Mouse (Mus musculus) embryo, embryonic 9.5 days (tissue): ENCODE results near the gene Piezo1.

Source experiments
- DNase-seq: peaks from one replicate; pipeline ENCODE4 v3.0.0-alpha.2; 2017; ENCODE audit errors: extremely low spot score

Gene Piezo1

DNA sequence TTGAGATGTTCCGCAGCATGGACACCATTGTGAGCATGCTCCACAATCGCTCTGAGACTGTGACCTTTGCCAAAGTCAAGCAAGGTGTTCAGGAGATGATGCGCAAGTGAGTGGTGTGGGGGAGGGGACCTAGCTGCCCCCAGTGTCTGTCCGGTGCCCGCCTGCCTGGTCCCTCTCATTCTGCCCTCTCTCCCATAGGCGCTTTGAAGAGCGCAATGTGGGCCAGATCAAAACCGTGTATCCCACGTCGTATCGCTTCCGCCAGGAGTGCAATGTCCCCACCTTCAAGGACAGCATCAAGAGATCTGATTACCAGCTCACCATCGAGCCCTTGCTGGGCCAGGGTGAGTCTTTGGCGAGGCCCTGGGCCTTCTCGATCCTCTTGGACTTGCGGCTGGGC, 18.9 kb upstream of the Piezo1 start:
- no peak for DNase-seq

GRCm38 (mm10) chr8:122569329-122569728, 18.2 kb upstream of the Piezo1 start:
- no peak for DNase-seq

DNA sequence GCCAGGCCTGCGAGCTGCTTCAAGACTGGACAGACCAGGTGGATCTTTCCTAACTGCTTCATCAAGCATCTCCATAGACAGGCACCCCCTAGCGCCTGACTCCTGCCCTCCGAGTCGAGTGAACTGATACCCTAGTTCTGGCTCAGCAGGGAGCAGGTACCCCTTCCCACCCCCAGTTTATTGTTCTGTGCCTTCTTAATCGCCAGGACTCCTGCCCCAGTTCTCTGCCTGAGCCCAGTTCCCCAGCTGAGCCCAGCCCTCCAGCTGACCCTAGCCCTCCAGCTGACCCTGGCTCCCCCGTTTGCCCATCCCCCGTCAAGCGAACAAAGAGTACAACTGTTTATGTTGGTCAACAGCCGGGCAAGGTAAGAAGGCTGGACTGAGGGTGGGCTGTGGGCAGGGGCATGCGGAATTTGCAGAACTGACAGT, 17.8 kb upstream of the Piezo1 start:
- peak; percentile 55 for DNase-seq

DNA sequence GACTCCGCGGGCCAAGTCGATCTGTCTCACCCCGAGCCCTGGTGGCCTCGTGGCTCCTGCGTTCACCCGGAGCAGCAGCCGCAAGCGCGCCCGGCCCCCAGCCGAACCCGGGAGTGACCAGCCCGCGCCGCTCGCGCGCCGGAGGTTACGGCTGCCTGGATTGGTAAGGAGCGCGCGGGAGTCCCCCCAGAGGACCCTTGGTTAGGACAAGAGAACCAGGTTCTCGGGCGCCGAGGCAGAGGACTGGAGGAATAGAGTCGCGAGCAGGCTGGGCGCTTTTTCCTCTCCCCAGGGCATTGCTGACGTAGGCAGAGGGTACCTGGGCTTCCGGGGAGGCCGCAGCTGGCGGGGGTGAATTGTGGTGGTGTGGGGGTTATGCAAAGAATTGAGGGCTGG, 17.0 kb upstream of the Piezo1 start:
- DNase-seq: no peak

DNA sequence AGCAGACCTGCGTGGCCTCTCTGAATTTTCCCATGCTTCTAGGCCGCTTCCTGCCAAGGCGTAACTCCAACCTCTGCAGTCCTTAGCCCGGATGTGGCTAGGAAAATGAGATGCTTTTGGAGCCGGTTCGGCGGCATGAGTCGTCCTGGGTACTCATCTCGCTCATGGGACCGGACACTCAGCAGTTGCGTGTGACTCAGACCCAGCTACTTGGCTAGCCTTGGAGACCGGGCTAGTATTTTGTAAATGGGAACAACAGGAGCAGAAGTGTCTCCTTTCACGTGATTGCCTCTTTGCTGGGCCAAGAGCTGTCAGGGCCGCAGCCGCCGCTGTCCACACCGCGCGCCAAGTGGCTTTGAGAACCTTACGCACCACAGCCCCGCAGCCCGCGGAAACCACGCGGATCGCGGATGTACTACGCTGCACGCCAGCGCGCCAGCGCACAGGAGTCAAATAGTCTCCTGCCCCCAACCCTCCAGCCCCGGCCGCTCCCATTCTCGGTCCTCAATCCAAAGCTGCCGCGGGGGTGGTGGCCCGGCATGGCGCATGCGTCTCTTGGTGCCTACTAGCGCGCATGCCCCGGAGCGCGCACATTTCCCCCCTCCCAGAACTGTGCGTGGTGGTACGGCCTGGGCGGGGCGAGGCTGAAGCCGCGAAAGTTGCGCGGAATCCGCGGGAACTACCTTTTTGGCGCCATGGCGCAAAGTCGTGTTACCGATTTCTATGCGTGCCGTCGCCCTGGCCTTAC, 16.4 kb upstream of the Piezo1 start, which contains the start of gene Cdt1:
Cdt1 (plus strand) TSS at position 655 of the 748 bp plus-strand sequence.
- peak; percentile 98 for DNase-seq

GRCm38 (mm10) chr8:122566766-122567165, 15.6 kb upstream of the Piezo1 start:
- DNase-seq: no peak

- DNase-seq: no peak
These were observed 13.5 kb upstream of the Piezo1 start for GRCm38 (mm10) chr8:122564363-122565352.

DNA sequence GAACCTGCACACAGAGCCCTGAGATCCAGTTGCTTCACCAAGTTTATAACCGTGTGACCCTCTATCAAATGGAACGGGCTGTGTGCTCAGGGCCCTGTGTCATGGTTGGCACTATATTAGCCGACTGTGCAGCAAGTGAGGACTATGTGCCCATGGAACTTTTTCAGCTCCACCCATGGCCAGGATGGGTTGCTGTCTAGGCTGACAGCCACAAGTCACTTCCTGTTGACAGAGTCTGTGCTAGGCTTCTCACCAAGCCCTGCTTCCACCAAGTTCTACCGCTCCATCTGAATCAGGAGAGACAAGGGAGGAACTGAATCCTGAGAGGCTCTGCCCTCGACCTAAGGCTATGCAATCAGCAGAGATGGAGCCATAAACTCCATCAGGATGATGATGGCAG, 10.1 kb upstream of the Piezo1 start:
- no peak for DNase-seq

DNA sequence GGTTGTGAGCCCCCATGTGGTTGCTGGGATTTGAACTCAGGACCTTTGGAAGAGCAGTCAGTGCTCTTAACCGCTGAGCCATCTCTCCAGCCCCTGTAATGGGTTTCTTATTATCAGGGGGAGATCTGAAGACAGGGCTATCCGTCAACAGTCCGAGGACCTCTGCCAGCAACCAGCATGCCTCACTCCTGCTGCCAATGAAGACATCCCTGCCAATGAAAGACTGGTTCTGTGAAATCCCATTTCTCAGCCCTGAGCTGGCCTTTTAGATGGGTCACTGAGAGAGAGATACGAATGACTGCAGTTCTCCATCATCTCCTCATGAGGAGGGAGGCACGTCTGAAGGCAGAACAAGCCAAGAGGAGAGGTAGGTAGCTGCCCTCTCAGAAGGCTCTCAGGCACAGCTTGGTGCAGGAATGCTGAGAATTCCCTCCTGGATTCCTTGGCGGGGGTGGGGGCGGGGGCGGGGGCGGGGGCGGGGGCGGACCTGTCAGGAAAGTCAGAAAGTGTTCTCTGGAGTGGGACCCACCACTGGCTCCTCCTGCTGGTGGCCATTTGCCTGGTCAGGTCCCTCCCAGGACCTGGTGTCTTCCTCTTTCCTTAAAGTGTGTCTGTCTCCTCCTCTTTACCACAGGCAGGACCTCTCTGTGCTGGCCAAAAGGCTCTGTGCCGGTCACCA, 7.7 kb upstream of the Piezo1 start:
- DNase-seq: peak; percentile 75

DNA sequence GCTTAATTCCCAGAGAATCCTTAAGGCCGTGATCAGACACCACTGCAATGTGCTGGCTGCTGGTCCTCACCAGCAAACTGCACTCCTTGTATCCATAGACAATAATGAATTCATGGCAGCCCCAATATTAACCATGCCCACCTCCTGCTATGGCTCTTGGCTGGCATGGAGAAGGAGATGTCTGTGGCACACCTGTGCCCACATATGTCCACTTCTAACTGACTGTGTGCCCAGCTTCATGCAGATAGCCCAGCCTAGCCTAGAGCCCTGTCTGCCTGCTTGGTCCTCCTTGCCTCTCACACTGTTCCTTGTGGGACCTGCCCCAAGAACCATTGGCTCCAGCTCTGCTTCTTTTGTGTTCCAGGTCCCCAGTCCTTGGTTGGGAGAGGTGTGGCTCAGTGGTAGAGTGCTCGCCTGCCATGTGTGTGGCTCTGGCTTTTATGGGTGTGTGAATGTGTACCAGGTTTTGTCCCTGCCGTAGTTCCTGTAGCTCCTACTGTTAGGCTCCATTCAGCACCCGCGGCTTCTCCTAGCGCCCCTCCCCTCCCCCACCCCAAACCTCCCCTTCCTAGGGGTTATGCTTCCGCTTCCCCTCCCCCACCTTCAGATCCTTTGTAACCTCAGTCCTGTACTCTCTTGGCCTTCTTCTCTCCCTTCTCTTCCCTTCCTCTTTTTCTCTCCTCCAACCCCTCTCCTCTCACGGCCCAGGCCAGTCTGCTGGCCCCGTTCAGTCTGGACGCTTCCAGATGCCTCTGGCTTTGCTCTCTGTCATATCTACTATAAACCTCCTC, 6.3 kb upstream of the Piezo1 start:
- no peak for DNase-seq

GRCm38 (mm10) chr8:122556030-122557009, 5.2 kb upstream of the Piezo1 start:
- no peak for DNase-seq

DNA sequence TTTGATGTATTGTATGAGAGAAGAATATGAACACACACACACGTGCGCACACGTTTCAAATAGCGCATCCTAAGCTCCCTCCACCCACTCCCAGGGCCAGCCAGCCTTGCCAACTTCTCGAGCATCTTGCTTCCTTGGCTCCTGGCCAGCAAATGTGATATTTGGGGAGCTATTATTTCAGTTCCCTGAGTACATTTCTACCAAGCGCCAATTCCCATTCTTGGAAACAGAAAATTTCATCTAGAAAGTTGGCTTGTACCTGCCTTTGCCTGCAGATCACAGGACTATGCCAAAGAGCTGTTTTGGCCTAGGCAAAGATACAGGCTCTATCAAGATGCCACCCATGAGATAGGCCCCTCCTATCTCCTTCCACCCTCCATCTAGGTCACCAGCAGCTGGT, 3.7 kb upstream of the Piezo1 start:
- DNase-seq: no peak

- DNase-seq: no peak
These were observed 199 bp downstream of the Piezo1 start for GRCm38 (mm10) chr8:122550995-122551264.

DNA sequence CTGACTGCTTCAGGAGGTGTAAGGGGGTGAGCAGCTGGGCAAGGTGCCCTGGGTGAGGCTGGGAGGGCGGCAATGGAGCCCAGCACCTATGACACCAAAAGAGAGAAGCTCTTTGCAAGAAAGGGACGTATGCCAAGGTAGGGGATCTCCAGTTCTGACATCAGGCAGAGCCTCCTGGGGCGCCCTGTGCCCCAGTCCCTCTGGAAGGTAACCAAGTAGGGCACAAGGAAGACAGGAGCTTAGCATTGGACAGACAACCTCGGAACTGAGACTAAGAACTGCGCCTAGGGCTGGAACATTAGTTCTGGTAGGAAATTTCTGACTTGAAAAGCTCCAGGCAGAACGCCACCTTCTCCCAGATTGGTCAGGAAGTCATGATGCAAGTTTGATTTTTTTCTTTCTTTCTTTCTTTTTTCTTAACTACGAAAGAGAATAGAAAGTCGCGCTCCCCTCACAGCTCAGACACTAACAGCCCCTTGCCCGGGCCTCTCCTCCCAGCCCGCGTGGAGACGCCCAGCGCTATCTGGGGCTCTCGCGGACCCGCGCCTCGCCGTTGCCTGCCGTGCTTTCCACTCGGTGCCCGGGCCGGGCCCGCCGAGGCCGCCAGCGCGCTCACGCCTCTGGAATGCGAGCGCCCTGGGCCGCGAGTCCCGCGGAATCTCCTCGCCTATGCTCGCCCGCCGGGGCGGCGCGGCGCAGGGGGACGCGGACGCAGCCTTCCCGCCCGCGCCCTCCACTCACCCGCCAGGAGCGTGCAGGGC, 715 bp downstream of the Piezo1 start:
- peak; percentile 71 for DNase-seq

DNA sequence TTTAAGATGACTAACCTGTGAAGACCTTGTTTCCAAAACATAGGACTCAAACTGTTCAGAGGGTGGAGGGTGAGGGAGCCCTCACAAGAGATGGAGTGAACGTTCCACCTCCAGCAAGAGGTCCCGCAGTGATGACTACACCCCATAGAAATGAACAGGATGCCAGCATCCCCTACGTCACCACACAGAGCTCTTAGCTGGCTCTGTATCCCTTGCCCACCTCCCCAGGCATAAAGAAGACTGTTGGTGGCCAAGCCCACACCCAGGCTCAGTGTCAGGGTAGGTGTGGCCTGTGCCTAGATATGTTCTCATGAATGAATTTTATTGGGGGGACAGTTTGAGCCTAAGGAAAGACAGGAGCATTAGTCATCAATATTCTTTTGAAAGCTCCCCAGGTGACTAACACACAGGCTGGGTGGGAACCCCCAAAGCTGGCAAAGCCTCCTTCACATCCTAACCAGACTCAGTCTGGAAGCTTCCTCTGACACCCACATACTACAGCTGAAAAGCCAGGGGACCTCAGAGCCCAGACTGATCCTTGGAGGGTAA, 2.2 kb downstream of the Piezo1 start:
- no peak for DNase-seq

DNA sequence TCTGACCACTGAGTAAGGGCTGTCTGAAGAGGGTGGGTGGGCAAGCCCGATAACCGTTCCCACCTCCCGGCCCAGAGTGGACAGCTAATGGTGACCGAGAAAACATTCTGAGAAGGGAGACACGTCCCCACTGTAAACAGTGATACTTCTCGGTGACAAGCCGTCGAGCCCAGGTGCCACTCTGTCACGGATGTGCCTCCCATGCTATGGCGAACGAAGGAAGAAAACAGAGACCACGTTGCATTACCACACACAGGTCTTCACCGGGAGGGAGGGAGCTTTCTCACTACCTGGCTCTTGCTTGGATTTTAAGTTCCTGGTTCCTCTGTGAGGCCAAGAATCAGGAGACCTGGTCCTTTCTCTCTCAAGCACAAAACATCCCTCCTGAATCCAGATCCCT, 2.8 kb downstream of the Piezo1 start:
- DNase-seq: no peak

- no peak for DNase-seq
These were observed 3.3 kb downstream of the Piezo1 start for GRCm38 (mm10) chr8:122547815-122548214.

DNA sequence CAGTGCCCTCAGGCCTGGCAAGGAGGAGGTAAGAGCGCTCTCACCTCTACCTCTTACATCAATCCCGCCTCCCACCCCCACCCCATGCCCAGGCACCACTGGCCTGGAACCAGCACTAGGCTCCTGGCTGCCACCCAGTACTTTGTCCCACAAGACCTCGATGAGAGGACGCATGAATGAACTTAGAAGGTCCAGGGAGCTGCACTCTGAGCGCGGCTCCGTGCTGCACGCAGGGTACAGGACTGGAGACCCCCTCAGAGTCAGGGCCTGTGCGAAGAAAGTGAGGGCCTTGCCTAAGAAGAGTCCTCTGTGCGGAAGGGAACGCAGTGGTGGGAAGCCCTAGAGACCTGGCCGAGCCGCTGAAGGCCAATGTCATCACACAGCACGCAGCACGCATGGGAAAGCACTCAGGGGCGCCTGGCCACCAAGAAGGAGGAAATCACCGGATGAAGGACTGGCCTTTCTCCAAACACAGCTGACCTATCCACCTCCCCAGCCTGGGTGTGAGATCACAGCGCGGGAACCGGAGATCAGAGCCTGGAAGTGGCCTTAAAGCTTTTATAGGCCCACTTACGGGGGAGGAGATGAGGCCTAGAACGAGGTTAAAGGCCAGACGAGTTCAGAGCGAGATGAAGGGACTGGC, 4.2 kb downstream of the Piezo1 start:
- DNase-seq: no peak
